Comparison of ENCODE assay signal across 8 mouse cellular contexts in genomic region chr9:66004380-66004779, GRCm38 (mm10). TPM values are rescaled to one million over a fixed set of nuclear protein-coding genes. Genes with fewer than 3 reads are reported as not detected.
DNase-seq lines count a peak whose midpoint lies in the region; ATAC-seq lines count a peak whose summit lies in the region.

No protein-coding gene starts in this region.

- H3K27ac ChIP-seq in liver, embryonic 11.5 days (ENCODE audit: low read depth, low read length): no peak overlapping the region
- H3K27ac ChIP-seq in embryonic facial prominence, embryonic 13.5 days: no peak overlapping the region

- no peak overlapping the region for H3K4me3 ChIP-seq in liver, embryonic 11.5 days (ENCODE audit: low read depth, low read length)
- H3K4me3 ChIP-seq in embryonic facial prominence, embryonic 13.5 days: 0 out of 2 replicates have a peak overlapping the region, but pooled peaks have one; percentile 5

- ATAC-seq in liver, embryonic 11.5 days (replicated peaks; ENCODE audit: low FRiP score): no peak
- ATAC-seq in embryonic facial prominence, embryonic 13.5 days (ENCODE audit: insufficient number of reproducible peaks, insufficient read depth, low FRiP score, low TSS enrichment, low read depth): no peak
- peak; percentile 80 to 86 for ATAC-seq in hematopoietic stem cell, adult 5-6 weeks (replicated peaks in 1 of 2; ENCODE audit: insufficient read depth in 1 of 2, low FRiP score in 2 of 2, low TSS enrichment in 1 of 2, low read depth in 1 of 2, poor library complexity in 2 of 2, severe bottlenecking in 2 of 2)

- H3K9me3 ChIP-seq in liver, embryonic 11.5 days (ENCODE audit: control insufficient read depth, low read length): no peaks in the 10 kb centered on the region
- H3K9me3 ChIP-seq in embryonic facial prominence, embryonic 13.5 days: no peaks in the 10 kb centered on the region

- H3K36me3 ChIP-seq in liver, embryonic 11.5 days (ENCODE audit: control insufficient read depth, insufficient read depth, low read length): 0 out of 2 replicates have a peak, but pooled peaks cover 2% of the 10 kb centered on the region
- H3K36me3 ChIP-seq in embryonic facial prominence, embryonic 13.5 days: peaks cover 32% of the 10 kb centered on the region

- peak; percentile 5 for DNase-seq in liver
- DNase-seq in liver, embryonic 11.5 days (ENCODE audit: low spot score): no peak
- peak; percentile 53 for DNase-seq in adrenal gland, postnatal 10 days
- peak; percentile 30 to 39 for DNase-seq in layer of hippocampus, postnatal 25 days (ENCODE audit: extremely low spot score in 1 of 2, low spot score in 1 of 2)
- peak; percentile 18 for DNase-seq in mesoderm, embryonic 11.5 days (ENCODE audit: low read depth, low spot score)
- peak; percentile 42 for DNase-seq in thymus, postnatal 0 days (ENCODE audit: low spot score)

- no peaks in the 10 kb centered on the region for H3K27me3 ChIP-seq in liver, embryonic 11.5 days (replicated peaks; ENCODE audit: control insufficient read depth, insufficient read depth, low read length)
- no peaks in the 10 kb centered on the region for H3K27me3 ChIP-seq in embryonic facial prominence, embryonic 13.5 days

- H3K4me2 ChIP-seq in liver, embryonic 11.5 days: no peak overlapping the region
- H3K4me2 ChIP-seq in embryonic facial prominence, embryonic 13.5 days: peak overlapping the region; percentile 35; the same call in 1 of the 2 replicates

- H3K4me1 ChIP-seq in liver, embryonic 11.5 days (replicated peaks; ENCODE audit: control insufficient read depth, insufficient read depth, low read length): no peaks in the 10 kb centered on the region
- H3K4me1 ChIP-seq in embryonic facial prominence, embryonic 13.5 days: no peaks in the 10 kb centered on the region

- H3K9ac ChIP-seq in liver, embryonic 11.5 days (ENCODE audit: low read depth, low read length): no peak overlapping the region
- no peak overlapping the region for H3K9ac ChIP-seq in embryonic facial prominence, embryonic 13.5 days

- WGBS in liver, embryonic 11.5 days: 33% methylated on average over 4 of the region's 4 CpGs
- WGBS in embryonic facial prominence, embryonic 13.5 days: 29% methylated on average over 4 of the region's 4 CpGs

RNA-seq across cellular contexts. Expression of gene Ppib, which starts 55.6 kb away (rescaled TPM):
- 569 TPM in 2 replicates for polyA plus RNA-seq in liver, embryonic 11.5 days (2014; fragmentation: Nextera tagmentation; extraction: Ambion mirVana)
- 100 to 1,000 TPM; 364 to 402 TPM for total RNA-seq in adrenal gland, postnatal 10 days (2021)
- polyA plus RNA-seq in embryonic facial prominence, embryonic 13.5 days (2015; fragmentation: Nextera tagmentation; extraction: Ambion mirVana): 568 and 589 TPM in 2 replicates
- 510 and 514 TPM in 2 replicates for total RNA-seq in hematopoietic stem cell, adult 5-6 weeks (2017)
- 100 to 1,000 TPM; 229 to 238 TPM for total RNA-seq in layer of hippocampus, postnatal 25 days (2021)
- polyA plus RNA-seq in thymus, postnatal 0 days (2015; fragmentation: Nextera tagmentation; extraction: Ambion mirVana): 344 and 384 TPM in 2 replicates

Comparison
In these comparisons a context has a peak if more than half of its experiments do, and no peak if none do; other contexts are left out.
1. ATAC-seq: peak in hematopoietic stem cell, adult 5-6 weeks (2 of 2); none in liver, embryonic 11.5 days (single experiment) and embryonic facial prominence, embryonic 13.5 days (single experiment).